Mouse (Mus musculus): Measurements from ENCODE around the gene Otof.

DNA sequence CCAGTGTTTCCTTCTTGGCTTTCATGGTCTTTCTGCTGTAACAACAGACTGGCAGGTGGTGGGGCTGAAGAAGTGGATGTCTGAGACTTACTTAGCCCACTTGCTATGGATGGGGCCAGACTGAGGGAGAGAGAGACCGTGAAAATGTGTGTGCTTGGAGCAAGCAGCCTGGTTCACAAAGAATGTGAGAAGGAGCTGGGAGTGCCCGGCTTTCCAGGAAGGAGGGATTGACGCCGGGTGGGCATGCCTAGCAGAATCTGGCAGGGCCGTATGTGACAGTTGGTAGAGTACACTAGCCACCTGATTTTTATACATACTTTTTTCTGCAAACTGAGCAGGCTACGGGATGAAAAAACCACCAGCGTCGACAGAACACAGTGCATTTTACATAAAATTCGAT is 4.6 kb upstream of the Otof start:
- TF ChIP-seq CTCF (IDR thresholded peaks at IDR 0.05; ENCODE audit: low read depth) = no peak
- TF ChIP-seq EP300 (IDR thresholded peaks at IDR 0.05; ENCODE audit: low read depth) = no peak

Measured in liver, postnatal 0 days (tissue).